Mouse (Mus musculus): ENCODE data around the gene Angptl3. TPM values are rescaled to one million over a fixed set of nuclear protein-coding genes. Genes with fewer than 3 reads are reported as not detected.

The Angptl3 gene
- polyA plus RNA-seq, 1 experiment, result 1.7 TPM

DNA sequence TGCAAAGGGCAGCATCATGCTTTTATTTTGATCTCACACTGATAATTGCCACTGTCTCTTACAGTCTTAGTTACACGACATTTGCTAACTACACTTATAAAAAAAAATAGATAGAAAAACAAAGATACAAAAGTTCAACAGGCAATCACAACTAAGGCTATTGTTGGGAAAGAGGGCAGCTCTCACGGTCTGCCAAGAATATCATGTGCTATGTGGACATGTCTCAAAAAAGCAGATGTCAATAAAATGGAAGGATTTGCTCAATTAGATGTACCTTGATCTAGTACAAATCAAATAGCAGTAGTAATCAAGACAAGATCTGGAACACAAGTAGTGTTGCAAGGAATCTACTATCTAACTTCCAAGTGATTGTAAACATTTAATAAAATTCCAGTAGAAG, 17.8 kb downstream of the Angptl3 start:
- H3K4me1 ChIP-seq (ENCODE audit: control insufficient read depth, insufficient read depth, low read length), result no peaks in the 10 kb centered on the region
- TF ChIP-seq POLR2A (IDR thresholded peaks at IDR 0.05; ENCODE audit: borderline replicate concordance, low read depth, low read length), result no peak
- no peak for TF ChIP-seq CTCF (IDR thresholded peaks at IDR 0.05; ENCODE audit: low read depth, low read length)

DNA sequence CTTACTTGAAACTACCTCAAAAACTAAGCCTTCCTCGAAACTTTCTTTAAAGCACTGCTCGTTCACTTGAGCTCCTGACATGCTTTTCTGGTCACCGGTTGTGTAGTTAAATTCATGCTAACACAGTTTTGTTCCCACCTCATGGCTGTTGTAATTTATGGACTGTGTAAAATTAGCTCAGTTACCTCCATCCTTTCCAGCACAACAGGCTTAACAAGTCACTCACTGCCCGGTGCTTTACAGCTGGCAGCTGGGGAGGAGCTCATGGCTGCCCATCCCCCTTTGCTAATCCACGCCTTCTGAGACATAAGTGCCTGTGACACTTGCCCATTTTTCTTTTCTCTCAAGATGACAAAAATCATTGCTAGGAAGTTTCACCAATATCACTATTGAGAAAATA, 33.8 kb downstream of the Angptl3 start:
- Histone ChIP-seq H3K27ac (ENCODE audit: insufficient read depth, low read depth, low read length) (no peak overlapping the region), H3K4me1 (ENCODE audit: control insufficient read depth, insufficient read depth, low read length) (peaks cover 11% of the 10 kb centered on the region), H3K4me3 (ENCODE audit: insufficient read depth, low read length) (no peak overlapping the region)
- TF ChIP-seq CTCF (IDR thresholded peaks at IDR 0.05; ENCODE audit: low read depth, low read length), result no peak

More for the DNA sequence above, 17.8 kb downstream of the Angptl3 start:
- no peak overlapping the region for H3K27ac ChIP-seq (ENCODE audit: insufficient read depth, low read depth, low read length)
- no peak overlapping the region for H3K4me3 ChIP-seq (ENCODE audit: insufficient read depth, low read length)

DNA sequence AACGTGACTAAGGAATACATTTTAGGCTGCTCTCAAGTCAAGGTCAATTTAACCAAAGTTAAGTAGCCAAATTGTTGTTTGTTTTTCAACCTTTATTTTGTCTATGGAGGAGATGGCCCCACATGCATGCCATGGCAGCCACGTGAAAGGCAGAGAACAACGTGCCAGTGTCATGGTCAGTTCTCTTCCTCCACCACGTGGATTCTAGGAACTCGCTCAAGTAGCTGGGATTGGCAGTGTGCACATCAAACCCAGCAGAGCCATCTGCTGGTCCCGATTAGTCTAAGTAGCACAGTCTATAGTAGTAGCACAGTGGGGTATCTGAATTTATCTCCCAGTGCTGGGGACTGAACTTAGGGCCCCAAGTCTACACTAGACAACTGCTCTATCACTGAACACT, 38.1 kb downstream of the Angptl3 start:
- TF ChIP-seq POLR2A (IDR thresholded peaks at IDR 0.05; ENCODE audit: borderline replicate concordance, low read depth, low read length) (no peak), CTCF (IDR thresholded peaks at IDR 0.05; ENCODE audit: low read depth, low read length) (no peak)
- H3K4me3 ChIP-seq (ENCODE audit: insufficient read depth, low read length), result no peak overlapping the region

DNA sequence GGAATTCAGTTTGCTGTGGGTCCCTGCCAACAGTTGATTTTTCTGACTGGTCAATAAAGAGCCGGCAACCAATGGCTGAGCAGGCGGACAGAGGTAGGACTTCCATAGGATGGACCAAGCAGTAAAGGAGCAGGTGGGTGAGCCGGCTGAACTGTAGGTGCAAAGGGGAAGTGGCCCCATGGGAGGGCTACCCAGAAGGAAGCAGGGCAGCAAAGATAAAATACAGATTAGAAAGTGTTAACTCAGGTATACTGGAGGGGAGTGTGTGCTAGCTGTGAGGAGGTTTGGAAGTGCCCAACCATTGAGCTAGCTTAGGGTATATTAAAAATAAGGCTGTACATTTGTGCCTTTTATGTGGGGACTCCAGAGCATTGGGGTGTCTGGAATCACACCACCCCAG, 47.3 kb downstream of the Angptl3 start:
- H3K27ac ChIP-seq (ENCODE audit: insufficient read depth, low read depth, low read length), result no peak overlapping the region
- H3K4me1 ChIP-seq (ENCODE audit: control insufficient read depth, insufficient read depth, low read length), result peaks cover 13% of the 10 kb centered on the region
- no peak overlapping the region for H3K4me3 ChIP-seq (ENCODE audit: insufficient read depth, low read length)
- TF ChIP-seq CTCF (IDR thresholded peaks at IDR 0.05; ENCODE audit: low read depth, low read length) (no peak), POLR2A (IDR thresholded peaks at IDR 0.05; ENCODE audit: borderline replicate concordance, low read depth, low read length) (no peak)

More for the DNA sequence above, 38.1 kb downstream of the Angptl3 start:
- H3K4me1 ChIP-seq (ENCODE audit: control insufficient read depth, insufficient read depth, low read length), result peaks cover 2% of the 10 kb centered on the region
- no peak overlapping the region for H3K27ac ChIP-seq (ENCODE audit: insufficient read depth, low read depth, low read length)

DNA sequence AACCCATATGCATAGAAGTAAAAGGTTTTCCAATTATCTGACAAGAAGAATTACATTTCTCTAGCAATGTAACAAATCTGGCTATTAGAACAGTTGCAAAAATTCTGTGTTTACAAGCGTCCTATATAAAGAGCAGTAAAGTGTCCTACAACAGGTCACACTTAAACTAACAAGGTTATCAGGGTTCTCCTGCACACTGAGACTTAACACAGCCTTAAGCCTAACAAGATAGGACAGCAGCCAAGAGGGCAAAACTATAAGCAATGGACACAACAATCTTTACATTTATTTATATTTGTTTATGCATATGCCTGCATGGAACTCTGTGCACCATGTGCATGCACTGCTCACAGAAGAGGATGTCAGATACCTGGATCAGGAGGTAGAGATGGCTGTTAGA, 50.4 kb downstream of the Angptl3 start:
- Histone ChIP-seq H3K4me3 (ENCODE audit: insufficient read depth, low read length) (no peak overlapping the region), H3K4me1 (ENCODE audit: control insufficient read depth, insufficient read depth, low read length) (peaks cover 2% of the 10 kb centered on the region), H3K27ac (ENCODE audit: insufficient read depth, low read depth, low read length) (no peak overlapping the region)
- TF ChIP-seq CTCF (IDR thresholded peaks at IDR 0.05; ENCODE audit: low read depth, low read length) (no peak), POLR2A (IDR thresholded peaks at IDR 0.05; ENCODE audit: borderline replicate concordance, low read depth, low read length) (no peak)

DNA sequence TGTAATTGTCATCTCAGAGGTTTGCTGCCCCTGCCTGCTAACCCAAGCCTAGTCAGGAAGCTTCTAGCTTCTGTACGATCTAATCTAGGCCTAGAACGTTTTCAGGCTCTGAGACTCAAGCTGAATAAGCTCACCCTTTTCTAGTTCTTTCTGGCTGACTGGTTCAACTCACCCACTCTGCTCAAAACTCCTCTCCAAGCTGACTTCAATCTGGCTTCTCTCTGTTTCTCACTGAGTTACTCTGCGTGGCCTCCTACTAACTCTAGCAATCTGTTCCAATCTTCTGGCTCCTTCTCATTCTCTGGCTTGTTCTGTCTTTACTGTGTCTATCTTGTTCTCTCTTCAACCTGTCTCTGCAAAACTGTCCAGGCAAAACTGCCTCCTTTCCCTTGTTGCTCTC, 53.1 kb downstream of the Angptl3 start:
- TF ChIP-seq CTCF (IDR thresholded peaks at IDR 0.05; ENCODE audit: low read depth, low read length), result no peak
- TF ChIP-seq POLR2A (IDR thresholded peaks at IDR 0.05; ENCODE audit: borderline replicate concordance, low read depth, low read length), result no peak

DNA sequence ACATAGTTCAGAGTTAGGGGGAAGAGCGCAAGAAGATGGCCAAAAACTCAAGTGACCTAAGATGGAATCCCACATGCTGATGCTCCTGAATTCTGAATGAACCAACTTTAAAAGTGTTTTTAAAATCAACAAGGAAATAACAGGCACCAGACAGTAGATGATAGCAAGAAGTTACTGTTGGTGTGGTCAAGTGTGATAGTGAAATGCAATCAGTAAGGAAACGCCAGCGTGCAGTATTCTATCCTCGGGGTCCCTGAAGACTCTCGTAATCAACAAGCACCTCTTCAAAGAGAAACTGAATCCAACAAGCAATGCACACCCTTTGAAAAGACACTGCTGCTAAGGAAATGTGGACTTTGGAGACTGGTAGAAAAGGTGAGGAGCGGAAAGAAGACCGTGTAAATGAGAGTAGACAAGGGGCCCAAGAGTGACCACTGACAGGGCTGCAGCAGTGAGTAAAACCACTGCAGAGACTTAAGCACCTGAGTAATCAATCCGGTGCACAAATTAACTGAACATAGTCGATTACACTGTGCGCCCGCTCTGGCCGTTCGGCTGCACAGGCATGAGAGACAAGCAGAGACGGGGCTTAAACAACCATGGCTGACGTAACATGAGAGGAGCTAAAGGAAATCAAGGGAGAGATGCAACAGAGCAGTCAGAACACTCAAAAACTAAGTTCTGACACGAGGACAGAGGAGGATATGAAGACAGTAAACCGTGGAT, 57.2 kb downstream of the Angptl3 start:
- TF ChIP-seq POLR2A (IDR thresholded peaks at IDR 0.05; ENCODE audit: borderline replicate concordance, low read depth, low read length) (no peak), CTCF (IDR thresholded peaks at IDR 0.05; ENCODE audit: low read depth, low read length) (no peak)
- H3K27ac ChIP-seq (ENCODE audit: insufficient read depth, low read depth, low read length), result no peak overlapping the region
- H3K4me3 ChIP-seq (ENCODE audit: insufficient read depth, low read length), result no peak overlapping the region
- H3K4me1 ChIP-seq (ENCODE audit: control insufficient read depth, insufficient read depth, low read length), result peaks cover 4% of the 10 kb centered on the region

More for the DNA sequence above, 53.1 kb downstream of the Angptl3 start:
- H3K27ac ChIP-seq (ENCODE audit: insufficient read depth, low read depth, low read length), result no peak overlapping the region
- peaks cover 2% of the 10 kb centered on the region; the same call in 1 of the 2 replicates for H3K4me1 ChIP-seq (ENCODE audit: control insufficient read depth, insufficient read depth, low read length)
- H3K4me3 ChIP-seq (ENCODE audit: insufficient read depth, low read length), result no peak overlapping the region

DNA sequence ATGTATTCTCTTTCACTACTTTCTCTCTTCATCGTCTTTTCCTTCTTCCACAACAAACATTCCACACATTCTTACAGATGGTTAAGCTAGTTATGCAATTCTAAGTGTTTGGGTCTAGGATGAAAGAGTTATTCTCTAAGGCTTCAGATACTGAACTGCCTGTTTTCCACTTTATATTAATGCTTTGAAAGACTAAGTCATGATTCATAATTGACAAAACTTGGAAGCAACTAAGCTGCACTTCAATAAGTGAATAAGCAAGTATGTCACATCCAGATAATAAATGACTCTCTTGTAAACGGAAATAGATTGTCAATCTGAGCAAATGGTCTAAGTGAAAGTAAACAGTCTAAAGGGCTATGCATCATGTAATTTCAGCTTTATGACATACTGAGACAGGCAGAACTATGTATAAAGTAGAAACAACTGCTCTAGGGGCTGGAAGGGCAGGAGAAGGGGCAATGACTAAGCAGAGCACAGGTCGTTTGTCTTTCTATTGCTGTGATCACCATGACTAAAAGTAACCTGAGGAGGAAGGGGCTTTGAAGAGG, 60.5 kb downstream of the Angptl3 start:
- Histone ChIP-seq H3K4me3 (ENCODE audit: insufficient read depth, low read length) (no peak overlapping the region), H3K27ac (ENCODE audit: insufficient read depth, low read depth, low read length) (no peak overlapping the region), H3K4me1 (ENCODE audit: control insufficient read depth, insufficient read depth, low read length) (peaks cover 12% of the 10 kb centered on the region)
- TF ChIP-seq CTCF (IDR thresholded peaks at IDR 0.05; ENCODE audit: low read depth, low read length) (no peak), POLR2A (IDR thresholded peaks at IDR 0.05; ENCODE audit: borderline replicate concordance, low read depth, low read length) (no peak)

DNA sequence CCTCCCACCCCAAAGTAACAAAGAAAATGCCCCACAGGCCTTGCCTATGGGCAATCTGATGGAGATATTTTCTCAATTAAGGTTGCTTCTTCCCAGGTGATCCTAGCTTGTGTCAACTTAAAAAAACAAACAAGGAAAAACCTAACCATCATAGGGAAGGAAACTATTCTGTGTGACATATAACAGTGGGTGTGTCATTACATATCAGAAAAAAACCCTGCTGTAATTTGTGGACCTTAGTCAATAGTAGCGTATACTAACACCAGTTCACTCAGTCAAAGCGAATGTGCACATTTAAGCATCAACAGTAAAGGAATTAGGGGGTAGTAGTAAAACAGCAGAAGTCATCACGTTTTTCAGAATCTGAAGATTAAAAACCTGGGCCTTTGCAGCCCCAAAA, 61.0 kb downstream of the Angptl3 start:
- no peak for TF ChIP-seq CTCF (IDR thresholded peaks at IDR 0.05; ENCODE audit: low read depth, low read length)
- no peak for TF ChIP-seq POLR2A (IDR thresholded peaks at IDR 0.05; ENCODE audit: borderline replicate concordance, low read depth, low read length)
- H3K27ac ChIP-seq (ENCODE audit: insufficient read depth, low read depth, low read length), result no peak overlapping the region
- peaks cover 11% of the 10 kb centered on the region for H3K4me1 ChIP-seq (ENCODE audit: control insufficient read depth, insufficient read depth, low read length)
- no peak overlapping the region for H3K4me3 ChIP-seq (ENCODE audit: insufficient read depth, low read length)

Other genes with a start within 250 kb of the Angptl3 start
- not detected in 2 replicates for gene Kank4, start 213.4 kb upstream of the Angptl3 start, polyA plus RNA-seq (2012; ENCODE audit: insufficient read depth, insufficient read length, missing spikeins)
- not detected in 2 replicates for gene I0C0044D17Rik, start 207.1 kb upstream of the Angptl3 start, polyA plus RNA-seq (2012; ENCODE audit: insufficient read depth, insufficient read length, missing spikeins)
- gene Usp1, start 107.1 kb upstream of the Angptl3 start, polyA plus RNA-seq (2012; ENCODE audit: insufficient read depth, insufficient read length, missing spikeins), result 33.6 and 36.5 TPM in 2 replicates
- gene Dock7, start 90.0 kb downstream of the Angptl3 start, polyA plus RNA-seq (2012; ENCODE audit: insufficient read depth, insufficient read length, missing spikeins), result 42.5 and 53.5 TPM in 2 replicates
- gene Atg4c, start 163.0 kb downstream of the Angptl3 start, polyA plus RNA-seq (2012; ENCODE audit: insufficient read depth, insufficient read length, missing spikeins), result 23.5 and 23.8 TPM in 2 replicates